Mouse (Mus musculus) skeletal muscle tissue, adult 2 months (tissue): Measurements from ENCODE around the gene Serpinb2.
A peak's percentile ranks its signal among the peaks of the same experiment; 100 is the strongest.

ENCODE experiments used
- DNase-seq: peaks from one replicate; pipeline ENCODE4 v3.0.0-alpha.2; 2012; ENCODE audit warnings: low read depth, low spot score

Gene Serpinb2

GRCm38 (mm10) chr1:107581220-107581619 is 70.0 kb downstream of the Serpinb2 start:
- DNase-seq: no peak

GRCm38 (mm10) chr1:107582900-107583299 is 71.7 kb downstream of the Serpinb2 start:
- DNase-seq: peak; percentile 9

- peak; percentile 15 for DNase-seq
Measured at GRCm38 (mm10) chr1:107583958-107584376, 72.7 kb downstream of the Serpinb2 start.

- no peak for DNase-seq
Measured at GRCm38 (mm10) chr1:107584932-107585331, 73.7 kb downstream of the Serpinb2 start.
